Mouse (Mus musculus): ENCODE results near the gene Zfp523.

- TF ChIP-seq CTCF (IDR thresholded peaks at IDR 0.05; ENCODE audit: borderline replicate concordance, insufficient read depth, low read length) (no peak), POLR2A (IDR thresholded peaks at IDR 0.05; ENCODE audit: low read depth, low read length) (no peak)
Observed at GRCm38 (mm10) chr17:28141205-28141650, 35.7 kb upstream of the Zfp523 start.
